Mouse (Mus musculus) adrenal gland, adult 2 months (tissue): ENCODE data around the gene Gm4779. TPM values are rescaled to one million over a fixed set of nuclear protein-coding genes. Genes with fewer than 3 reads are reported as not detected.
A peak's percentile ranks its signal among the peaks of the same experiment; 100 is the strongest.
"Not testable (repeated sequence)": the region's sequence is repeated elsewhere in the genome, so short reads cannot be mapped to it uniquely, and the experiment has no call there.

Experiments used
- DNase-seq: peaks from one replicate; pipeline ENCODE4 v3.0.0; 2021
- long read RNA-seq: library from polyadenylated mRNA; stranded (forward); transcript quantifications from one replicate; pipeline ENCODE4 v2.0.0, GENCODE M21; 2021
- polyA plus RNA-seq: library from polyadenylated mRNA; depleted of rRNA; stranded (reverse); fragments of >200 nt; gene quantifications from 2 replicates; pipeline ENCODE4 v1.2.3, GENCODE M21; 2012; rRNA removed
- total RNA-seq, 2 experiments: library from RNA; stranded (reverse); gene quantifications; 2 replicates each; pipeline ENCODE4 v1.2.3; 2021

Gene Gm4779
- total RNA-seq (under 1 TPM in 1 of 2 experiments, not detected in 1; 0.41 TPM), polyA plus RNA-seq (0.34 TPM in 1 of 2 replicates, not detected in the other)
- long read RNA-seq, partial matches to known transcripts, result 0 of 2 reads
- long read RNA-seq, other reads (novel, unspliced or antisense), result 1 of 2 reads

- no peak for DNase-seq
These were observed at the start of gene Gm4779, which contains the start of gene 8030474K03Rik for GRCm38 (mm10) chrX:101794342-101794741. Gene Gm4779, minus strand, starts transcription at chrX:101794423. Gene 8030474K03Rik, plus strand, starts transcription at chrX:101794656.

- not testable (repeated sequence) for DNase-seq
These were observed 25.8 kb upstream of the Gm4779 start for GRCm38 (mm10) chrX:101819980-101820379.

GRCm38 (mm10) chrX:101819163-101819562 lies 24.9 kb upstream of the Gm4779 start:
- no peak for DNase-seq

- no peak for DNase-seq
These were observed 17.5 kb upstream of the Gm4779 start for GRCm38 (mm10) chrX:101811750-101812149.

- no peak for DNase-seq
These were observed 11.3 kb upstream of the Gm4779 start for GRCm38 (mm10) chrX:101805512-101805911.

- peak; percentile 38 for DNase-seq
These were observed 2.7 kb downstream of the Gm4779 start for GRCm38 (mm10) chrX:101791551-101791950.

- peak; percentile 37 for DNase-seq
These were observed 22.2 kb downstream of the Gm4779 start for GRCm38 (mm10) chrX:101772035-101772434.

- DNase-seq, result no peak
These were observed 23.9 kb downstream of the Gm4779 start for GRCm38 (mm10) chrX:101770307-101770706.

GRCm38 (mm10) chrX:101769478-101769877 lies 24.7 kb downstream of the Gm4779 start:
- DNase-seq, result no peak

- no peak for DNase-seq
These were observed 26.9 kb downstream of the Gm4779 start for GRCm38 (mm10) chrX:101767280-101767679.

- no peak for DNase-seq
These were observed 29.1 kb downstream of the Gm4779 start for GRCm38 (mm10) chrX:101765111-101765510.

GRCm38 (mm10) chrX:101764621-101765020 lies 29.6 kb downstream of the Gm4779 start:
- DNase-seq, result no peak

GRCm38 (mm10) chrX:101754478-101754877 lies 39.7 kb downstream of the Gm4779 start:
- DNase-seq, result peak; percentile 9

- no peak for DNase-seq
These were observed 44.1 kb downstream of the Gm4779 start for GRCm38 (mm10) chrX:101750144-101750543.

GRCm38 (mm10) chrX:101741064-101741433 lies 53.2 kb downstream of the Gm4779 start:
- DNase-seq, result no peak

- no peak for DNase-seq
These were observed 53.7 kb downstream of the Gm4779 start for GRCm38 (mm10) chrX:101740335-101741063.

Other genes with a start within 250 kb of the Gm4779 start
- 100 to 1,000 TPM; 124 to 159 TPM for gene Ogt, start 154.4 kb downstream of the Gm4779 start, total RNA-seq
- 28.2 and 36.5 TPM in 2 replicates for gene Ogt, start 154.4 kb downstream of the Gm4779 start, polyA plus RNA-seq
- under 1 TPM; 0.20 to 0.31 TPM for gene Cxcr3, start 60.2 kb downstream of the Gm4779 start, total RNA-seq
- 1.5 and 1.9 TPM in 2 replicates for gene Cxcr3, start 60.2 kb downstream of the Gm4779 start, polyA plus RNA-seq
- gene 8030474K03Rik, start 233 bp upstream of the Gm4779 start, total RNA-seq, result not detected
- gene 8030474K03Rik, start 233 bp upstream of the Gm4779 start, polyA plus RNA-seq, result not detected in 2 replicates
- gene Nhsl2, start 55.0 kb upstream of the Gm4779 start, total RNA-seq, result 1 to 10 TPM; 2.9 to 8.4 TPM
- 2.5 and 6.9 TPM in 2 replicates for gene Nhsl2, start 55.0 kb upstream of the Gm4779 start, polyA plus RNA-seq